In genomic region chr16:28929686-28930291, GRCm38 (mm10) we compare ENCODE assay signal across 8 mouse cellular contexts. TPM values are rescaled to one million over a fixed set of nuclear protein-coding genes. Genes with fewer than 3 reads are reported as not detected.
DNase-seq lines count a peak whose midpoint lies in the region; ATAC-seq lines count a peak whose summit lies in the region.

No protein-coding gene starts in this region.

- 1% methylated on average over 64 of the region's 66 CpGs for WGBS in hindbrain, embryonic 13.5 days

- H3K9ac ChIP-seq in hindbrain, embryonic 13.5 days = peak overlapping the region; percentile 92

- peak overlapping the region; percentile 95 for H3K27ac ChIP-seq in hindbrain, embryonic 13.5 days

- H3K4me2 ChIP-seq in hindbrain, embryonic 13.5 days = peak overlapping the region; percentile 79

- DNase-seq in R1 (ENCODE audit: low read depth, low spot score) = peak; percentile 67
- peak; percentile 81 to 85 for DNase-seq in cerebellum, postnatal 10 days
- peak; percentile 56 to 62 for DNase-seq in frontal cortex, postnatal 36 days (ENCODE audit: low spot score in 2 of 2)
- DNase-seq in layer of hippocampus, postnatal 36 days = peak; percentile 63 to 68
- peak; percentile 58 for DNase-seq in lung, postnatal 10 days
- peak; percentile 46 to 63 for DNase-seq in right cerebral cortex, adult 2 months (ENCODE audit: low spot score in 2 of 2)
- no peak for DNase-seq in thymus, postnatal 36 days

- H3K4me3 ChIP-seq in hindbrain, embryonic 13.5 days = peak overlapping the region; percentile 96

- H3K9me3 ChIP-seq in hindbrain, embryonic 13.5 days = no peaks in the 10 kb centered on the region

- peaks cover 15% of the 10 kb centered on the region; the same call in 1 of the 2 replicates for H3K27me3 ChIP-seq in hindbrain, embryonic 13.5 days

- no peaks in the 10 kb centered on the region for H3K36me3 ChIP-seq in hindbrain, embryonic 13.5 days

- peak; percentile 72 for ATAC-seq in hindbrain, embryonic 13.5 days (ENCODE audit: low FRiP score)

- peaks cover 44% of the 10 kb centered on the region for H3K4me1 ChIP-seq in hindbrain, embryonic 13.5 days (replicated peaks)

RNA-seq across cellular contexts. Expression of gene Mb21d2, which starts 0.3 kb away (rescaled TPM):
- polyA plus RNA-seq in hindbrain, embryonic 13.5 days (2015; fragmentation: Nextera tagmentation; extraction: Ambion mirVana) = 11.1 and 12.7 TPM in 2 replicates
- total RNA-seq in layer of hippocampus, postnatal 36 days (2021) = 10 to 100 TPM; 24.4 to 25.1 TPM

Comparison
In these comparisons a context has a peak if more than half of its experiments do, and no peak if none do; other contexts are left out.
1. DNase-seq: peak in R1 (single experiment), cerebellum, postnatal 10 days (2 of 2), frontal cortex, postnatal 36 days (2 of 2), layer of hippocampus, postnatal 36 days (2 of 2), lung, postnatal 10 days (single experiment) and right cerebral cortex, adult 2 months (2 of 2); none in thymus, postnatal 36 days (0 of 2).